Mouse (Mus musculus): ENCODE results near the gene Ldhd.

Ldhd gene

DNA sequence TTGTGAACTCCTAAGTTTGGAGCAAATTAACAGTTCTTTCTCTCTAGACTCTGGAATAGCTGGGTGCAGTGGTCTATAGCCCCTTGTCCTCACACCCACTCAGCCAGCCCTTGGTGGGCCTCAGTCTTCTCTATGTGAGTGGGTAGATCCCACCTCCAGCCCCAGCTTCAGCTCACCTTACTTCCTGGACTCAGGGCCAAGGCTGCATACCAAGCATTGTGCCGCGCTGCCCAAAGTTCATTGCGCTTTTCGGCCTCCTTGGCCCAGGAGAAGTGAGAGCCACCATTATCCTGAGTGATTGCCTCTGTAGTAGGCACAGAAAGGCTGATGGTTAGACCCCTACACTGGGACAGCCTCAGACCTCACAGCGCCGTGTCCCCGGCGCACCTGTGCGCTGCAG lies 2.3 kb downstream of the Ldhd start:
- DNase-seq (ENCODE audit: low spot score in 2 of 2): no peak

DNA sequence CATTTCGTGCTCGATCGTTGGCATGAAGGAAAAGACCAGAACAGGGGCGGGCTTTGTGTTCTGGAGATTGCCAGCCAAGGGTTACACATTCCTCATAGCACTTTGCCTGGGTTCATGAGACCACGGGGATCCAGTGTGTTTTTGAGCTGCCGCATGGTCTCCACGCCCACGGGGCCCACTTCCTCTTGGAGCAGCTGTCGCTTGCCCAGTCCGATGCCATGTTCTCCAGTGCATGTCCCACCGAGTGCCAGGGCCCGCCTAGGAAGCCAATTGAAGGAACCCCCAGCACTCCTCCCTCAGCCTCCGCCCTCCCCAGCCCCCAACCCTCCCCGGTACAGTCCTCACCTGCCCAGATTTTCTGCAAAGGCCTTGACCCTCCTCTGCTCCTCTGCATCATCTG lies 3.2 kb downstream of the Ldhd start:
- no peak for DNase-seq (ENCODE audit: low spot score in 2 of 2)

DNA sequence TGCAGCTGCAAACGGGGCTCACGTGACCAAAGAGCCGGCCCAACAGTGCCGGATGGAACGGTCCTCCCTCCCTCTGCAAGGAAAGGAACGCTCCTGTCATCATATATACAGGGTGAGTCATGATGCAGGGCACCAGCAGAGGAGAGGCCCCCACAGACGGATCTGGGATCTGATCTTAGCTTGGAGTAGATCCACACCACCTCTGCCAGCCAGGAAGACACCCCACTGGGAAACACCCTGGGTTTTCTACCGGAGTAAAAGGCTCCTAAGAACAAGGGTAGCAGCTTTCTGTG lies 3.7 kb downstream of the Ldhd start:
- DNase-seq (ENCODE audit: low spot score in 2 of 2): no peak

DNA sequence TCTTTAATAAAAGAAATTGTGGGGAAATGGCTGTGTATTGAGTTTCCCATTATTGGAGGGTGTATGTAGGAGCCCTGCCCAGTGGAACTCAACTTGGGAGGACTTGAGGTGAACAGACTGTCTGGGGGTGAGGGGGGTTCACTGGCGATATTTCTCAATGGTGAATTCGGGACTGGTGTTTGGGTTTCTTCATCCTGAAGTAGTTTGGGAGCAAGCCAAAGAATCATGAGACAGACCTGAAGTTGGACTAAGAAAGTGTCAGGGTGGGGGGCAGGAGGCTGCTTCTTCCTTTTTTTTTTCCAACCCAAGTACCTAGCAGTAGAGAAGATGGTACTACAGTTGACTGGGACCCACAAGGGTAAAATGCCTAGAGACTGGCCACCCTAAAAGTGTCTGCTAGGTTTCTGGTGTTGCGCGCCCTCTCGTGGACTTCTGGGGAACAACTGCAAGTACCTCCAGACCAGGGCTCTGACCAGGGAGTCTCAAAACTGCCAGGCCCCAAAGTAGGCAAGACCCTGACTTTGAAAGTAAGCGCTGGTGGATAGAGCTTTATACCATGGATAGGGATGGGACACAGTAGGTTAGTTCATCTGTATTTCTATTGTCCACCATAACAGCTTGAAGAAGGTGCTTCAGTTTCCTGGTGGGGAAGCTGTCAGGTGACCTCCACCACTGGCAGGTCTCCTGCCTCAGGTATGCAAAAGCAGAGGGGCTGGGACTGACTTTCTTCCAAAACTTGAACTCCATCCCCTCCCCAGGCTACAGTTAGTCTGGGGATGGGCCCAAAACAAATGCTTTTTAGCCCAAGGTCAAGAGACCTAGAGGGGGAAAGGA lies 4.3 kb downstream of the Ldhd start:
- DNase-seq (ENCODE audit: low spot score in 2 of 2): peak; percentile 61 to 75

DNA sequence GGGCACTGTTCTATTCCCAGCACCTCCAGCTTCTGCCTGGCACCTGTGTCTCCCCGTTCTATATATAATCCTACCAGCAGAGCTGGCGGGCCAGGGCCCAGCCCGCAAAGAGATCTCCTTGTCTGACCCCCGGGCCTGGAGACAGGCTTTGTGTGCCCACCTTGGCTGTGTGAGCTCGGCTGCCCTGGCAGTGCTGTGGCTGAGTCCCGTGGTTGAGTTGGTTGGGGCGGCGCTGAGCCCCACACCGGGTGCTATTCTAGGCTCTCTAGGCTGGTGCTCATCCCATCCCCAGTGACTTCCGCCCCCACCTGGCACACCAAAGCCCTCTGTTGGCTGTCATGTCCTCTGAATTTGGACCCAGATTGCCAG lies 5.3 kb downstream of the Ldhd start:
- DNase-seq (ENCODE audit: low spot score in 2 of 2): no peak

DNA sequence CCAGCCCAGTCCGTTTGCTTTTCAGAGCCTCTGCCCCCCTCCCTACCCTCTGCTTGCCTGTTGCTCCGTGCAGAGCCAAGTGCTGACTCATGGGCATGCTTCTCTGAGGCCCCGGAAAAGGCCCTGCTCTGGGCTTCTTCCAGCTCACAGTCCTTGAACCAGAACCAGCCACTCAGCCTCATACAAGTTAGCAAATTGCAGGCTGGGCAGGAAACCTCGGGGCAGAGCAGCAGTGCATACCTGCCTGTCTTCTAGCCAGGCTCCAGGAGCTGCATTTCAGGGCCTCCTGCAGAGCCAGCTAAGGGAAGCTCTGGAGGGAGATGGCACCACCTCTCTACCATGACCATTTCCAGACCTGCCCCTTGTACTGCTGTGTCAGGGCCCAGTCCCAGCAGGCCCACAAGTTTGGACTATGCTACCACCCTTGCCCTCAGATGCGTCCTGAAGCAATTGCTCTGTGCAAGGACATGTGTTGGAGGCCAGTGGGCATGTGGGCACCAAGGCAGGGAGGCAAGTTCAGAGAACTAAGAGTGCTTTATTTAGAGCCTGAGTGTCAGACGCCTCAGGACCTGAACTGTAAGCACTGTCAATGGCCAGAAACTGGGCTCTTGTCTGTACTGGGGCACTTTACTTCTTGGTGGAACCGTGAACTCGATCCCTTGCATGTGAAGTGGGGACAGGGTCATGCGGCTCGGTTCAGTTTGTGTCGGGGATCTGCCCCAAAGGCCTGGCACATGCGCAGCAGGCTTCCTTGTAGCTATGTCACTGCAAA lies 5.9 kb downstream of the Ldhd start:
- DNase-seq (ENCODE audit: low spot score in 2 of 2): peak; percentile 52 to 80

DNA sequence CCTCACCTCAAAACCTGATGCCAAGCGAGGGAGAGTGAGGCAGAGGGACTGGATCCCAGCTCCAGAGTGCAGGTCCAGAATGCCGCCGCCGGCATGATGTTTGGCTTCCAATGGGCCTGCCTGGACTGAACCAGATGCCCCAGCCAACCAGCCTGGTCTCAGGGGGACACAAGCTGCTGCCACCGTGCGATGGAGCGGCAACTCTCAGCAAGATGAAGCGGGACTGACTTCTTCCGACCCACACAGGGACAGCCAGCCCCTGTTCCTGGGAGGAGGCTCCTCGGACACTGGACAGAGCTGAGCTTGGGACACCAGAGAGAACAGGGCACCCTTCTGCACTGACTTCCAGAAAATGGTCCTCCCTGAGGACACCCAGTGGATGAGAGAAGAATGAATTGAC lies 7.6 kb downstream of the Ldhd start:
- DNase-seq (ENCODE audit: low spot score in 2 of 2): no peak

DNA sequence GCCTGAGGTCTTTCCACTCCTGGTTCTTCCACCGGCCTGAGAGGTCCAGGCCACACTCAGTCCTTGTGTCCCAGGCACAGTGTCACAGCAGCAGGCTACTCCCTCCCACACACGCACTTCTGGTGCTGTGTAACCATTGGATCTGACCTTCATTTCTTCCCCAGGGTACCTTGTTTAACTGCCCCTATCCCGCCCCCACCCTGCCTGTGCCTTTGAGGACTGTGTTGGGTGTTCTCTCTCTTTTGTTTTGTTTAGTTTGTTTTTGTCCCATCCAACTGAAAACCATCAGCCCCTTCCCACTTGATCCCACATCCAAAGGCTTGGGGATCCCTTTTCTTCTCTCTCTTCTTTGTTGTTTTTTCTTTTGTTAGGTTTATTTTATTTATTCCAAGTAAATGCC lies 8.1 kb downstream of the Ldhd start:
- no peak for DNase-seq (ENCODE audit: low spot score in 2 of 2)

DNA sequence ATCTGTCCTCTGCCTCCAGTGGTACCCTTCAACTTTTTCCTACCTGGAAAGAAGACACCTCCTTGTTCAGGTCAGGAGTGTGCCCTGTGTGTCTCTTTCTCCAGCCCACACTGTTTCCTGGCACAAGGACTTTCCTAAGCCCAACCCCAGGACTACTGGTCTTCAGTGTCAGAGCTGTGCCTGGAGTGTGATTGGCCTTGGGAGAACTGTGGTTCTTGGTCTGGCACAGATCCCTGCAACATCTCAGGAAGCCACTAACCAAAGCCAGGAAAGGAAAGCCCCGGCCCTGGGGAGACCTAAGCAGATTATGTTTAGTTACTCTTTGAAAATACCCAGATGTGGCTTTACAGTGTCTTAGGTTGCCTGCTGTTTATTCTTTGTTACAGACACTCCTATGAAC lies 10.2 kb downstream of the Ldhd start:
- DNase-seq (ENCODE audit: low spot score in 2 of 2): no peak

DNA sequence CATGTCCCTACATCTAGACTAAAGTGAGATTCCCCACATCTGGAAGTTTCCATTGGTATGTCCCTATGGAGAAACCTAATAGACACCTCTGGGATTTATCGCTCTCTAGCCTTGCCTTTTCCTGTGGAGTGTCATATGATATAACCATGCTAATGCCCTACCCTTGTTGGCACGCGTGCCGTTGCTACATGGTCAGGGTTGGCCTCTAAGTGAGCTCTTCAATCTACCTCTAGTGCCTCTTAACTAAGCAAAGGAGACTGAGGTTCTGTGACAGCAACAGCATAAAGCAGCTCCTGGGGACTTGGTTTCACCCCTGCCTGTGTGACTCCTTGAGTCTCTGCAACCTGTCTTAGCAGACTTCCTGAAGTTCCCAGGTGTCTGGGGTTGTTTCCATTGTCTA lies 11.9 kb downstream of the Ldhd start:
- no peak for DNase-seq (ENCODE audit: low spot score in 2 of 2)

DNA sequence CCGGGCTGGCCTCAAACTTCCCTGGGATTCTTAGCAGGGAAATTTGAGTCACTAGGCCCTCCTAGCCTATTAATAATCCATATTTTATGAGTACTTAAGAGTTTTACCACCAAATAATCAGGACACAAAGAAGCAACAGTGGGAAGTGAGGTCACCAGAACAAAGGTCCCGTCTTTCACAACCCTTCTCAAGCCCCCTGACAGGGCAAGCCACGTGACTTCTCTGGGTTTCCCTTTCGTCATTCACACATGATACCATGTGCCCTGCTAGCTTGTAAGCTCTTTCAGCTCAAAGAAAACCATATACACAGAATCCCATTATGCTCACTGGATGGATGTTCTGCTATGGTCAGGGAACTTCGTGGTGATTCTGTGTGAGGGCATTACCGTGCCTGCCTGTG lies 12.4 kb downstream of the Ldhd start:
- no peak for DNase-seq (ENCODE audit: low spot score in 2 of 2)

DNA sequence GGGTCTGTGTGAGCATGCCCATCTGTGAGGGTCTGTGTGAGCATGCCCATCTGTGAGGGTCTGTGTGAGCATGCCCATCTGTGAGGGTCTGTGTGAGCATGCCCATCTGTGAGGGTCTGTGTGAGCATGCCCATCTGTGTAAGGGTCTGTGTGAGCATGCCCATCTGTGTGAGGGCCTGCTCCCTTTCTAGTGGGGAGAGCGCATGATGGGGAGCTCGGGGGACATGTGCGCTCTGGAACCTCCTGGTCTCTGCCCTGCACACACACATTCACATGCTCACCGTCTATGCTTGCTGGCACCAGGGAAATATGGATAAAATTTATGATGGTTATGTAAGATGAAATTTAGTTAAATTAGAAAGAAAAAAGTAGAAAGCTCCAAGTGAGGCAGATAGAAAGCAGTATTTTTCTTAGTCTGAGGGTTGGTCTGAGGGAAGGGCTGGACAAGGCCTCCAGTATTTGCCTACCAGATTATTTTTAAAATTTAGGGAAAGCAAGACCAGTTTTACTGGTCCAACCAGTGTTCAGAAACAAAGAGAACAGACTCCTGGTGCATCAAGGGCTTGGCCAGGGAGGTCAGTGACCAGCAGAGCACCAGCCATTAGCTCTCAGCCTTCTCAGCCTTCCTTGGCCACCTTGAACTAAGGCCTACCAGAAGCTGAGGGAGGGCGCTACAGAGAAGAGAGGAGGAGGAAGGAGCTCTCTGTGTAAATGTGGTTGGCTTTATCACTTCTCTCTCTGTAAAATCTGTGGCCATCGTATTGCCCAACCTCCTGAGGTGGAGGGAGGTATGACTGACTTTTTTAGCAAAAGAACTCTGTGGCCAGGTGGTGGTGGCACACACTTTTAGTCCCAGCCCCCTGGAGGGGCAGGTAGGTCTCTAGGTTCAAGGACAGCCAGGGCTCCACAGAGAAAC lies 15.1 kb downstream of the Ldhd start:
- DNase-seq (ENCODE audit: low spot score in 2 of 2): no peak

DNA sequence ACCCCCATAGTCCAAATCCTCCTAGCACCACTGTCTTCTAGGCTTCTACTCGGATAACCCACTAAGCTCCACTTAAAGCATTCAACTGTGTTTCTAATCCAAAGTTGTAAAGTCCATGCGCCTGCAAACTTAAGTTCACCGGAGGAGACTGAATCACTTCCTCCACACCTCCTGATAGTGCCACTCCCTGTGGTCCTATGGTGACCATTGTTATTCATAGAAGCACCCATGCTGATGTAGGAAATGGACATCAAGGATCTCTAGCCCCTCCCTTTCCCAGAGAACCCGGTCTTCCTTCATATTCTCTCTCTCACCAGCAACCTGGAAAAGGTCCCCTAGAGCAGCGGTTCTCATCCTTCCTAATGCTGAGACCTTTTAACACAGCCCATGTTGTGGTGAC lies 17.0 kb downstream of the Ldhd start:
- DNase-seq (ENCODE audit: low spot score in 2 of 2): no peak

DNA sequence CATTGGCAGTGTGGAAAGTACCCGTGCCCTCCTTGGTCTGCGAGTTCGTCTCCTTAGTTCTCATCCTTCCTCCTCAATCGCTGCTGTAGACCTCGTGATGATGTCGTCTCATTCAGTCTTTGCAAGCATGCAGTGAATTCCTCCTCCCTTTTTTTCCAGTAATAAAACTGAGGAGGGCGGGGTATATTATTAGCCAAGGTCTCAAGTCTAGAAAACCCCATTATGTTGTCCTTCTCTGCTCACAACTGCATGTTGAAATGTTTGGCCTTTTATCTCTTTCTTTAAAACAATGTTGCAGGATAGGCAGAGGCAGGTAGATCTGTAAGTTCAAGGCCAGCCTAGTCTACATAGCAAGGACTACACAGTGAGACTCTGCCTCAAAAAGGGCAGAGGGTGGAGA lies 22.8 kb downstream of the Ldhd start:
- no peak for DNase-seq (ENCODE audit: low spot score in 2 of 2)

DNA sequence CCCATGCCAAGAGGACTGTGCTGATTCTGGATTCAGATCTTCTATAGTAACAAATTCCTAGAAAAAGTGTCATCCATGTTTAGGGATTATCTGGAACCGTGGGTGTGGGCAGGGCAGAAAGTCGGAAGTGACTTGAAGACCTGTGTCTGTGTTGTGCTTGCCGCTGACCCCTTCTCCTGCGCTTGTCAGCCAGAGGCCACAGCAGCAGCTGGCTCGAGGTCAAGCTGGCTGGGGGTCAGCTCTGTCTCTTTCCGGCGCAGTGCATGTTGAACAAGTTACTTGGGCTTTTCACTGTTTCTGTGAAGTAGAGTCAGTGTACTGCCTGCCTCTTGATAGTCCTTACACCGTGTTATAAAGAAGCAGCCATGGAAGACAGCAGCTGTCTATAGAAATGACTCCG lies 23.2 kb downstream of the Ldhd start:
- no peak for DNase-seq (ENCODE audit: low spot score in 2 of 2)

DNA sequence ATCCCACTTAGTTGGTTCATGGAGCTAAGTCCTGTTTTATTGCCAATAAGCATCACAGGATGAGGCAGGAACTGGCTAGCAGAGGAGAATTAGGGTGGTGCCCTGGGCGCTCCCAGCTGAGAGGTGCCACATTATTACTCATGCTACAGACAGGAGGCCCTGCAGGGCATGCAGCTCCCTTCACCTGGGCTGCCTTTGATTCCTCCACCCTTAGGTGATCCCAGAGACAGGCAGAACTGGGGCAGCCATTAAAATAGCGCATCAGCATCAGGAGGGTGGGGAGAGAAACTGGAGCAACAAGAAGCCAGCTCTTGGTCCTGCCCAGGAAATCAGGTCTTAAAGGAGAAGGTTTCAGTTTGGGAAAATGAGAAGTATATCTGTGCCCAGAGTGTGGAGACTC lies 25.2 kb downstream of the Ldhd start:
- no peak for DNase-seq (ENCODE audit: low spot score in 2 of 2)

DNA sequence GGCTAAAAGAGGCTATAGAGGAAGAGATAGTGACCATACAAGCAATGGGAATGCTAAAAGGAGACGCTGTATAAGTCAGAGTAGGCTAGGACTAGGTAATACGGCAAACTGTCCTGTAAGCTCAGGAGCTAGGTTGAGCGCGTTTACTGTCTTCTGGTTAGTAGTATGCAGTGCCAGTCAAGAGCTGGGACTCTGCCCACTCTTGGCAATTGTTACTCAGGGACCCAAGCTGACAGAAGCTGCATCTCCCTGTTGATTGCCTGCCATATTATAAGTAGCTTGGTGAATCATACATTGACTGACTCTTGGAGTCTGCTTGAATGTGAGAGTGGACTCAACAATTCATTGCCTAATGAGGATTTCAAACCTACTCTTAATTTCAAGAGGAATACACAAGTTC lies 28.1 kb downstream of the Ldhd start:
- DNase-seq (ENCODE audit: low spot score in 2 of 2): no peak

DNA sequence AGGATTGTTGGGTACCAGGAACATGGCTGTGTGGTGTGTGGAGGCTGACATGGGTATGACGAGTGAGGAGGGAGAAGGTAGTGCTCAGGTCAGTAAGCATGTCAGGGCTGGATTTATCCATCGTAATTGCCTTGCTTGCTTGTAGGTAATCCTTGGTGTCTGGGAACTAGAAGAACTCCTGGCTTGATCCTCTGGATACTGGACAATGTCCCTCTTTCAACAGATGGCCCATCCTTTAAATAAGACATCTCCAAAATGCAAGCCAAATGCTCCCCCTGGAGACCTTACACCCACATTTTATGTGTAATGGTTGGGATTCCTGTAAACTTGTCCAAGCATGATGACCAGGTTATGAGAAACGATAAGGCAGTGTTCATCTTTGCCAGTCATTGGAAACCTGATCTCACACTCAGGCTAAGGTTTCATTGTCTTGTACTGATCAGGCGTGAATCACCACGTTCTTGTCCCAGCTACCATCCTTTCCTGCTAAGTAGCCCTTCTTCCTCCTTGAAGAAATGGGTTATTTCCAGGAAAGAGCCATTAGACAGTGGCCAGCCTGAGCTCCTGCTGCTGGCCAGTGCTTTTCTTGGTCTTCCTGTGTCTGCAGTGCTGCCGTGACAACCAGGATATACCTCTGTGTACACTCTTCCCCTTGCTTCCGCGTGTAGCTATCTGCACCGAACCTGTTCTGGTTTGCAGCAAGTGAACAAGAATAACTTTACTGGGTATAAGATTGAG lies 30.3 kb downstream of the Ldhd start:
- DNase-seq (ENCODE audit: low spot score in 2 of 2): no peak

DNA sequence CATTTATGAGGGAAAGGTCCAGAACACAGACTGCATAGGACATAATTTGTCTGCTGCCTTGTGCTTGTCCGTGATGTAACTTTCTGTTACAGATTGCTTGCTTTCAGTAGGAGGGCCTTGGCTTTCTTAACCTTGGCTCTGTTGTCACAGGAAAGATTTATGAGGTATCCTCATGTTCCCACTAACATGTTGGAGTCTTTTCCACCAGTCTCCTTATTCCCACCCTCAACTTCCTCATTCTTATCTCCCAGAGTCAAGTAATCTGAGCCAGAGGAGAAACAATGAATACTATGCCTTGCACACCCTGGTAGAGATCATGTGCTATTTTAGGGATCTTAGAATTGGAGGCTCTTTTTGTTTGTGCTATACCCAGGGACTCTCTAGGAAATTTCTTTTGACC lies 32.9 kb downstream of the Ldhd start:
- no peak for DNase-seq (ENCODE audit: low spot score in 2 of 2)

DNA sequence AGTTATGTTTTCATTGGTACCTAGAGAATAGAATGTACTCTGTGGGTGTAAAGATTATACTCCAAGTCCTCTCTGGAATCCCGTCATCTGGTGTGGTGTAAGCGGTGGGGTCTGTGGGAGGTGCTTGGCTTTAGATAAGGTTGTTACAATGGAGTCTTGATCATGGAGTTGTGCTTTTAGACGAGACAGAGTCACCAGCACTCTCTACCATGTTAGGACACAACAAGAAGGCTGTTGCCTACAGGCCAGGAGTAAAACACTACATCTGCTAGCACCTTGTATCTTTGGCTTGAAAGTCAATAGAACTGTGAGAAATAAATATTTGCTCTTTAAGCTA lies 33.7 kb downstream of the Ldhd start:
- no peak for DNase-seq (ENCODE audit: low spot score in 2 of 2)

DNA sequence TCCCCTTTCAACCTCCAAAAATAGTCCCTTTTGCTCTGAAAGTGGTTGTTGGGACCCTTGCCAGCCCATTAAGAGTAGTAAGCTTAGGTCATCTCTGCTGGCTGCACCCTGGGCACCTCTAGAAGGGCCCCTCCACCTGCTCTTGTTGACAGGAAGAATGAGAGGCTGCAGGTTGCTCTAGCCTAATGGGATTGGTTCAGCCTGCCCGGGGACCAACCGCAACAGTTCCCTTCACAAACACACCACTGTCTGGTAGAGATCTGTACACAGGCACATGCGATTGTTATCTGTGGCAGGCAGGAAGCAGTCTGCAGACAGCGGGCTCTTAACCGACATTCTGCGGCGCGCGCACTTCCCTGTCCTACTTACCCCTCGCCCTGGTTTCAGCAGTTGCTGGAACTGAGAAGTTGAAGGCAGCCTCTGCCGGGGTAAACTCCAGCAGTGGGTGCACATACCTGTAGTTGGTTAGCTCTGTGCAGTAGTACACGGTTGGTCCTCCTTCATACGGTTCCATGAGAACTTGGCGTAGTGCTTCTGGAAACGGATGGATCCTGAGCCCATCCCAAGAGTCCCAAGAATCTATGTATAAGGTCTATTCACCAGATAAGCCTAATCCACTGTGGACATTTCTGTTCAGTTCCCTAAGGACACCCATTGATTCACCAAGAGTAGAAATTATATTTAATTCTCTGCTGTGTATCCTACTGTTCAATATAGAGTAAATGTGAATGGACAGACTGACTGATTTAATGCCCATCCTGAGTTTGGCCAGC lies 34.3 kb downstream of the Ldhd start:
- peak; percentile 42 to 61 for DNase-seq (ENCODE audit: low spot score in 2 of 2)
